Mouse (Mus musculus): ENCODE measurements at regions not wholly inside any gene's neighbourhood (a gene's known extent, or its start where the extent isn't known, plus 50 kb on each side); places are given as distances from the start of the nearest gene placed in this dataset.

DNA sequence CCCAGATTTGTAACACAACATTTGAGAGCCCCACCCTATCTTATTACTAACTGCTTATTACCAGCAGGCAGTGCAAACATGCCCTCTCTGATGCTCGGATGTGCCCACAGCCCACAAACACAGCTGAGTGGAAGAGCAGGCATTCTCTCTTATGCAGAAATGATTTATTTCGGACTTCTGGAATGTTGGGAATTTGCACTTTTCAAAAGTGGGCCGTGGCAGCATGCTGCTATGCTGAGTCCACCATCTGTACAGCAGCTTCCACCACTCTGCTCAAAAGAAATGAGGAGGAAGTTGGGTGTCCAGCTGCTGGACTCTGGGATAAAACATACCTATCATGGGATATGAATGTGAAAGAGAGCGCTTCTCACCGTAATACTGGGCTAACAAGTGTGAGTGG lies 129.6 kb upstream of the Tbx20 start:
- no peak for TF ChIP-seq CTCF (IDR thresholded peaks at IDR 0.05 in 2 of 3, conservative IDR thresholded peaks at IDR 0.05 in 1 of 3; ENCODE audit: control insufficient read depth in 1 of 3, insufficient read depth in 1 of 3, low read depth in 2 of 3, low read length in 3 of 3, poor library complexity in 1 of 3, severe bottlenecking in 1 of 3)
- no peak for TF ChIP-seq RCOR1 (IDR thresholded peaks at IDR 0.05; ENCODE audit: low read depth, low read length)
- no peak for TF ChIP-seq ZNF384 (IDR thresholded peaks at IDR 0.05; ENCODE audit: low read depth, low read length)
- no peak for TF ChIP-seq MAX (IDR thresholded peaks at IDR 0.05; ENCODE audit: low read length)
- no peak for TF ChIP-seq POLR2A (IDR thresholded peaks at IDR 0.05; ENCODE audit: control insufficient read depth in 1 of 2, insufficient read depth in 1 of 2, low read depth in 1 of 2, low read length in 2 of 2, poor library complexity in 1 of 2)
